ENCODE assay signal across 8 mouse cellular contexts in the genomic region with DNA sequence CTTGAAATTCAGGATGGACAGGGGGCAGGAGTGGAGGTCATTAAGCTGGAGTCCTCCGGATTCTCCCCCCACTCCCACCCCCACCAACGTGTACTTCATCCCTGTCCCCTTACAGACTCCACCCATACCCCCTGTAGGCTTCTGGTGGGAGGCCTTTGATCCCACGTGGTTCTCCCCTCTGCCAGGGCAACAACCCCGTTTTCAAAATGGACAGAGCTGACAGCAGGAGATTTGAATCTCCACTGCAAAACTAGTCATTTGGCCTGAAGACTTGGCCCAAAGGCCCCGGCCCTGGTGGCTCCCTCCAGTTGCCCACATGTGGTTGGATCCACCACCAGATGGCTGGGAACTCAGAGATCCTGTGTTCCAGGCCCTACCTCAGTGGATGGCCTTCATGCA. TPM values are rescaled to one million over a fixed set of nuclear protein-coding genes. Genes with fewer than 3 reads are reported as not detected.
A peak's percentile ranks its signal among the peaks of the same experiment; 100 is the strongest.
DNase-seq lines count a peak whose midpoint lies in the region; ATAC-seq and TF ChIP-seq lines count a peak whose summit lies in the region.
"Had no signal": no experiment of that assay in that cellular context is flagged by ENCODE, and none has a peak within 500 bp of the region (broad histone marks: within the 10 kb centered on the region; RNA-seq: fewer than 3 reads in every experiment).

No protein-coding gene starts in this region.

- 6% methylated on average over 5 of the region's 5 CpGs for WGBS in hindbrain, embryonic 10.5 days
- WGBS in liver, embryonic 15.5 days (ENCODE audit: insufficient replicate concordance), result 4% methylated on average over 5 of the region's 5 CpGs

- peak overlapping the region; percentile 54 for H3K4me3 ChIP-seq in left cerebral cortex, adult 2 months
- peak overlapping the region; percentile 78 for H3K4me3 ChIP-seq in hindbrain, embryonic 10.5 days
- H3K4me3 ChIP-seq in liver, embryonic 15.5 days (replicated peaks), result peak overlapping the region; percentile 87; the same call in 1 of the 2 replicates

- H3K4me1 ChIP-seq in hindbrain, embryonic 10.5 days (replicated peaks), result peaks cover 56% of the 10 kb centered on the region
- peaks cover 75% of the 10 kb centered on the region for H3K4me1 ChIP-seq in liver, embryonic 15.5 days (replicated peaks)

- H3K27ac ChIP-seq in left cerebral cortex, adult 2 months, result peak overlapping the region; percentile 78
- no peak overlapping the region for H3K27ac ChIP-seq in hindbrain, embryonic 10.5 days
- peak overlapping the region; percentile 78; the same call in 1 of the 2 replicates for H3K27ac ChIP-seq in liver, embryonic 15.5 days (replicated peaks)

- DNase-seq in left cerebral cortex, adult 2 months (ENCODE audit: extremely low spot score in 1 of 2, low spot score in 2 of 2), result no peak
- DNase-seq in left cerebral cortex, postnatal 4 days, result no peak
- peak; percentile 74 for DNase-seq in brain, adult 2 months (ENCODE audit: low read depth, low spot score)
- DNase-seq in hindbrain, embryonic 10.5 days (ENCODE audit: low spot score), result no peak
- no peak for DNase-seq in right cerebral cortex, postnatal 4 days
- DNase-seq in thymus, postnatal 25 days, result no peak
- DNase-seq: kidney, adult 11 months had no signal

- H3K4me2 ChIP-seq in liver, embryonic 15.5 days, result peak overlapping the region; percentile 99; the same call in 1 of the 2 replicates

- H3K36me3 ChIP-seq in hindbrain, embryonic 10.5 days, result no peaks in the 10 kb centered on the region
- no peaks in the 10 kb centered on the region for H3K36me3 ChIP-seq in liver, embryonic 15.5 days (replicated peaks)

- H3K9me3 ChIP-seq in hindbrain, embryonic 10.5 days, result no peaks in the 10 kb centered on the region
- H3K9me3 ChIP-seq in liver, embryonic 15.5 days (replicated peaks), result no peaks in the 10 kb centered on the region

- intact Hi-C loops in left cerebral cortex, adult 2 months (cut with DNase I), result no loop called here
- intact Hi-C loops in left cerebral cortex, postnatal 4 days (cut with DNase I), result no loop called here

- peak overlapping the region; percentile 89; the same call in 1 of the 2 replicates for H3K9ac ChIP-seq in liver, embryonic 15.5 days

- ATAC-seq in liver, embryonic 15.5 days (ENCODE audit: insufficient read depth), result no peak

- peaks cover 49% of the 10 kb centered on the region for H3K27me3 ChIP-seq in hindbrain, embryonic 10.5 days (ENCODE audit: insufficient read depth, poor library complexity, severe bottlenecking)
- H3K27me3 ChIP-seq in liver, embryonic 15.5 days, result no peaks in the 10 kb centered on the region

- TF ChIP-seq CTCF in left cerebral cortex, adult 2 months (IDR thresholded peaks at IDR 0.05), result no peak; the same call in 1 of the 2 replicates

RNA-seq across cellular contexts. Expression of a gene that starts 1.3 kb away (rescaled TPM):
- total RNA-seq in left cerebral cortex, adult 2 months (2021), result 10 to 100 TPM; 64.4 to 78.6 TPM
- 100 to 1,000 TPM; 107 to 111 TPM for total RNA-seq in left cerebral cortex, postnatal 4 days (2021)
- 2.7 and 4.0 TPM in 2 replicates for polyA plus RNA-seq in hindbrain, embryonic 10.5 days (2016; fragmentation: Nextera tagmentation; extraction: Ambion mirVana)
- 6.6 and 9.4 TPM in 2 replicates for polyA plus RNA-seq in liver, embryonic 15.5 days (2015; fragmentation: Nextera tagmentation; extraction: Ambion mirVana)

RNA-seq across cellular contexts. Expression of a gene that starts 54.3 kb away (rescaled TPM):
- 10 to 100 TPM; 87.2 to 91.9 TPM for total RNA-seq in left cerebral cortex, adult 2 months (2021)
- total RNA-seq in left cerebral cortex, postnatal 4 days (2021), result 10 to 100 TPM; 70.6 to 71.8 TPM
- polyA plus RNA-seq in hindbrain, embryonic 10.5 days (2016; fragmentation: Nextera tagmentation; extraction: Ambion mirVana), result 3.9 and 4.6 TPM in 2 replicates
- 1.1 and 1.3 TPM in 2 replicates for polyA plus RNA-seq in liver, embryonic 15.5 days (2015; fragmentation: Nextera tagmentation; extraction: Ambion mirVana)
